Mouse (Mus musculus) Muller cell, postnatal 12 days (primary cell): ENCODE measurements at regions not wholly inside any gene's neighbourhood (a gene's known extent, or its start where the extent isn't known, plus 50 kb on each side); places are given as distances from the start of the nearest gene placed in this dataset.

ENCODE experiments used
- DNase-seq: peaks from one replicate; pipeline ENCODE4 v3.0.0-alpha.2; 2015; ENCODE audit errors: inconsistent ontology term

DNA sequence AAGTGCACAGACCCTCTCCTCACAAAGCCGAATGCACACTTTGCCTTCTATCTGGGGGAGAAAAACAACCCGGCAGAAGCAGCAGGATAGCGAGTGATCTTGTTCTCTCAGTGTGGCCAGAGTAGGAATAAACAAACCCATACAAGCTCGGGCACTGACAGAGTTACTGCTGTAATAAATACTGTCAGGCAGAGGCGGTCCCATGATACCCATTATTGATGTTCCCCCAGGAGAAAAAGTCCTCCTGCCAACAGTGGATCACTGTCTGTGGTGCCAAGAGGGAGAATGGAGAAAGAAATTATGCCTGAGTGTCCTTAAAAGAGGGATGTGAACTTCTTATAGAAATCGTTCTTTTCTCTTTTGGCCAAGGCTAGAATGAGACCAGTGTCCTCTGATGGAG is 200.2 kb downstream of the Adra2a start:
- no peak for DNase-seq

DNA sequence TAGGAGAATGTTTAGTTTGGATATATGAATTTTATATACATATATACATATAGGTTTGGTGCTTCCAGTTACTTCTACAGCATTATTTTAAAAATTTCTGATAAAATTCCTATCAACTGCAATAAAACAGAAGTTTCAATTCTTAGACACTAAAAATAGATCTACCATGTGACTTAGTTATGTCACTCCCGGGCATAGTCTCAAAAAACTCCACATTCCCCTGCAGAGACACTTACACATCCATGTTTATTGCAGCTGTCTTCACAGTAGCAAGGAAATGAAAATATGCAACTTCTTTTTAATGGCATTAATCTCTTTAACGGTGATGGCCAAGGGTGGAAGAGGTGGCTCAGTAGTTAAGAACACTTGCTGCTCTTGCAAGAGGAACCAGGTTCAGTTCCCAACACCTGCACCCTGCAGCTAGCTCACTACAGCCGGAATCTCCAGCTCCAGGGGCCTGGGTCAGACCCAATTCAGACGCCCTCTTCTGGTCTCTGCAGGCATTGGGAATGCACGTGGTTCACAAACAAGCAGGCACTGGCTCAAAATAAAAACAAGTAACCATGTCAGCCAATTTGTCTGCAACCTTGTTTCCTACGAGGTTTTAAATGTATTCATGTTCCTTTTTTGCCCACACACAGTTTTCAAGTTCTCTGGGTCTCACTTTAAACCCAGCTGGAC is 204.4 kb downstream of the Adra2a start:
- DNase-seq, result no peak

DNA sequence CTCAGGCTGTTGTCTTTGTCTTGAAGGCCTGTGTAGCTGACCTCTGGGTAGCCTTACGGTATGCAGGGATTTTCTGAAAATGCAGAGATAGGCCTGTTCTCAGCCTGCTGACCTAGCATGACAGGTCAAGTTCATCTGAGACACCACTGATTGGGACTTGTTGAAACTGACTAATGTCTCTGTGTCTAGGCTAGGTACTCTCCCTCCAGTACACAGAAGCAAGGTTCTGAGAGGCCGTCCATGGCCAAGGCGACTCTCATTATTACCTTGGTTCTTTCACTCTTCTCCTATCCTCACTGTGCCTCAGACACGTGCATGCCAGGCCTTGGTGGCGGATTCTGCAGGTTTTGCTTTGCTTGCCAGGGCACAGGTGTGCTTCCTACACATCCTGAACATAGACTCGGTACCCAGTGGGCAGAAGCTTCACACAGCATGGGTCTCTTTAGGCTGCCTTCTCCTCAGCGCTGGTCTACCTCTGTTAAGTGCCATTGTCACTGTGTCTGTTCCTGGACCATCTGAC is 208.3 kb downstream of the Adra2a start:
- no peak for DNase-seq

GRCm38 (mm10) chr19:54257889-54258288 is 213.9 kb downstream of the Adra2a start:
- no peak for DNase-seq

- DNase-seq, result peak; percentile 1
These were observed 215.2 kb downstream of the Adra2a start for GRCm38 (mm10) chr19:54259175-54259574.

- no peak for DNase-seq
These were observed 233.4 kb downstream of the Adra2a start for GRCm38 (mm10) chr19:54277368-54277767.

DNA sequence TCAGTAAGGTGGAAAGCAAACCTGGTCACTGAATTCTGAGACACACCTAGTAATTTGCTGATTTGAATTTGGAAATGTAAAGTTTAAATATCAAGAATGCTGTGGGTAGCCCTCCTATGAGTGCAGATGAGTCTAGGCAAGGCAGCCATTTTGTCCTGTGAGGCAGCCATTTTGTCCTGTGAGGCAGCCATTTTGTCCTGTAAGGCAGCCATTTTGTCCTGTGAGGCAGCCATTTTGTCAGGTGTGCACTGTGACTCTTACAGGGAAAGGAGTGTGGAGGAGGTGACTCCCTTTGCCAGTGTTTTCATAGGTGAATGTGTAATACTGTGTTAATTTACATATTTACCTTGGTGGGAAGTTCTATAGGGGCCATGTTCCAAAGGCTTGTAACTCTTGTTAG is 241.5 kb downstream of the Adra2a start:
- no peak for DNase-seq

DNA sequence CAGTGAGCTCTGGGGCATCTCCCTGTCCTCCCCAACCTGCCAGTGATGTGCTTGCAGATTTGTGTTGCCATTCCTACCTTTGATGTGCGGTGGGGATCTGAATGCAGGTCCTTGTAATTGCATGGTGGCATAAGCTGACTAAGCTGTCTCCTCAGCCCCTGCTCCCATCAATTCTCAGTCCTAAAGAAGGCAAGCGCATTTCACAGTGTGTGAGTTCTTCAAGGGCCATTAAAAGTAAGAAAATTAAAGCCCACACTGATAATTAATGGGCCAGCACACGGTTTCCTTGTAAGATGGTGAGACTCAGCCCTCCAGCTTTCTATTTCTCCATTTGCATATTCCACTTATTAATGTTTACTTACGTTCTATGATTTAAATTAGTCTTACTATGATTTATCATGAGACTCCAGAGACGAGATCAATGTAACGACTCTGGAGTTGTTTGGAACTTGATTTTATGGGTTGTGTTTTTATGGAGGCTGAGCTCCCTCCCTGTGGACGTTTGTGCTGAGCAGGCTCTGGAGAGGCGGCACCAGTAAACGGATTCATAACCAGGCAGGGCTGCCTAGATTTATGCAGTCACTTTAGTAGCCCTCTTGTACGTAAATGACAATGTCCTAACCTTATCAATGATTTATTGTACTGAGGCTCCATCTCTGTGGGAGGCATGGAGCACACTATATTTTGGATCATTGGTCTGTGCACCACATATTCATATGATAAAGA is 253.9 kb downstream of the Adra2a start:
- no peak for DNase-seq

GRCm38 (mm10) chr19:54311289-54311688 is 267.3 kb downstream of the Adra2a start:
- DNase-seq, result peak; percentile 72

- no peak for DNase-seq
These were observed 267.8 kb downstream of the Adra2a start for GRCm38 (mm10) chr19:54311723-54312122.

DNA sequence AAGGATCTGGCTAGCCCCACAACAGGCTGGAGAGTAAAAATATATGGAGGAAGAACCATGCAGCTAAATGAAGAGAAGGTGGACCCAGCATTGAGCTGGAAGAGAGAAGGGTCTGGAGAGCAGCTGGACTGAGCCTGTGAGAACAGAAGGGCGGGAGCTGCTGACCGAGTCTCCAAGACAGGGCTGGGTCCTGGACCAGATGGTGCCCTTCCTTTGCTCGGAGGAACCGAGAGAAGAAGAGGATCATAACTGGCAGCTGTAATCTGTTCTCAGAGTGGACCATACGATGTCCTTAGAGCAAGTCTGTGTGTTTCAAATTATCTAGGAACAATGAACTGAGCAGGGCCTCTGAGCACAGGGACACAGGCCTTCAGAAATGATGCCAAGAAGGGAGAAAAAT is 279.3 kb downstream of the Adra2a start:
- no peak for DNase-seq

DNA sequence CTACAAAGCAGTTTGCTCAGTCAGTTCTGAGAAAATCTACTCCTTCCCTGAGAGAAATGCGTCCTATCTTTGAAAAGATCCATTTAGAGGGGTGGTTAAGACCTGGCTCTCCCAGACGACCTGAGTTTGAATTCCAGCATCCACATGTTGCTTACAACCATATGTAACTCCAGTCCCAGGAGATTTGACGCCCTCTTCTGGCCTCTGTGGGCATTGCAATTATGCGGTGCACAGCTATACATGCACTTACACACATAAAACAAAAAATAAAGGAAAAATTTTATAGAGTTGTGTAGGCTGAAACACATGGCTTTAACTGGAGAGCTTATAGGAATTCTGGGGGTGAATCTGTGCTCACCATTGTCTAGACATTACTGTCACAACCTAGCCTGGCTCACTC is 281.0 kb downstream of the Adra2a start:
- no peak for DNase-seq

DNA sequence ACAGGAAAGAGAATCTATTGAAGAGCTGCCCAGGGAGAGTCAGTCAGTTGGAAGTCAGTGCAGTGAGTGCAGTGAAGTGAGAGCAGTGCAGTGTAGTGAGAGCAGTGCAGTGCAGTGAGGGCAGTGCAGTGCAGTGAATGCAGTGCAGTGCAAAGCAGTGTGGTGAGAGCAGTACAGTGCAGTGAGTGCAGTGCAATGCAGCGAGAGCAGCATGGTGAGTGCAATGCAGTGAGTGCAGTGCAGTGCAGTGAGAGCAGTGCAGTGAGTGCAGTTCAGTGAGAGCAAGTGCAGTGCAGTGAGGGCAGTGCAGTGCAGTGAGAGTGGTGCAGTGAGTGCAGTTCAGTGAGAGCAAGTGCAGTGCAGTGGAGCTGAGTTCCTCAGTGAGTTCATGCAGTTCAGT is 288.2 kb downstream of the Adra2a start:
- DNase-seq, result no peak

DNA sequence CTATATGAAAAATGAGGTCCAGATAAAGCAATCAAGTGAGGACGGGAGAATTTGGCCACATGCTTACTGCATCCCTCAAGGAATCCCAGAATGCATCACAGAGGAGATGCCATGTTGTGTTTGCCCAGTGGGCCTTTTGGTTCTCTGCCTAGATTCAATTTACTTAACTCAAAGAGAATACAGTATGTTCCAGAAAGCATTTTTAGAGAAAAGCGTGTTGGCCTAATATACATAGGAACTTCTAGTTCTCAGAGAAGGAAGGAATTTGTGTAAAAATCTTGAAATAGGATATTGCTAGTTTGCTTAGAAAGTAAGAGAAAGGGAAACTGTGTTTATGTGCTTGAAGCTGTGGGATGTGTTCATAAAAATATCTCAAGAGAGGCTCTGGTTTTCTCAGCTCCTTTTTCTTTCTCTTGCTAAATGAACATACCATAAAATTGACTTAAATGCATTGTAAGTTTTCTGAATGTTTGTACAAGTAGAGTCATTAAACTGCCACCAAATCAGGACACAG is 296.9 kb downstream of the Adra2a start:
- DNase-seq, result no peak

DNA sequence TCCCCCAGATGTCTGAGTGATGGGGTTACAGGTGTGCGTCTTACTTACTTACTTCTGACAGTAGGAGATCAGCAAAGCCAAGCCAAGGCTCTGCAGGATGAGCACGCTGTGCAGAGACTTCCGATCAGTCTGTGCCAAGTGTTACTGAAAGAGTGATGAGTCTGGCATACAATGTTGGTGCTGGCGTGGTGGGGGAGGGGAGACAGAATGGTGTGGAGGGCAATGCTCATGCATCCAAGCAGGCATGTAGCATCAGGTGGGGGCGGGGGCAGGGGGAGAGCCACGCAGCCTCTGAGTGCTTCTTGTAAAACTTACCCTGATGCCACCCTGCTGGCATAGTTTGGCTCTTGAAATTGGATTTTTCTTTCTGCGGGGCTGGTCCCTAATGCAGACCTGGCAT is 315.8 kb downstream of the Adra2a start:
- DNase-seq, result no peak

DNA sequence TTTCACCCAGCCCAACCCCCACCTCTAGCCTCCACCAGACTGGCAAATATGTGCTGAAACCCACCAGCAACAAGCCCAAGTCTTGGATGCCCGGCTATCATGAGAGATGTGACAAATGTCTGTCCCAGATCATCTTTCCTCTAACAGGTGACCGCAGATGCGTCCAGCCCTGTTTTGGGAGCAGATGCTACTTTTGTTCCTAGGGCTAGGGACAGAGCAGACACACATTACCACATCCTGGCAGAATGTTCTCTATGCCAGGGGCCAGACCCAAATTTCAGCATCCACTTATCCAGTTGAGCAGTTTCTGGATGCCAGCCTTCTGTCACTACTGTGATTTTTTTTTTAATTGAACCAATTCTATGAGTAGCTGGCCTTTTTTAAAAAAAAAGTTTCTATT is 316.7 kb downstream of the Adra2a start:
- DNase-seq, result no peak

- no peak for DNase-seq
These were observed 341.1 kb downstream of the Adra2a start for GRCm38 (mm10) chr19:54385101-54385500.

DNA sequence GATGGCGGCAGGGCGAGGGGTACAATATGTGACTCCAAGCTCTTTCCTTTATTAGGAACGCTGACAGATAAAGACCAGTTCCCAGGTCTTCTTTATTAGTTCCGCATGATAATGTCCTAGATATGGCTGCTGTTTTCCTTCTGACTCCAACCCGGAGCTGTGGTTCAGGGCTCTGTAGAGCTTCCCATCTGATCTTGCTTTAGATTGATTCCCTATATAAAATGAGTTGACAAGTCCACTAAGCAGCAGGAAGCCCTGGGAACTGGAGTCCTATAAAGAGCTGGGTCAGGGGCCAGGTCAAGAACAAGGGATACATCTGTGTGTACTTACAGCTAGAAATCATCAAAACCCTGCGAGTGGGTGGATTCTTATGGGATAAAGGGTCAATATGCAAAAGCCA is 347.5 kb downstream of the Adra2a start:
- no peak for DNase-seq

GRCm38 (mm10) chr19:54399651-54400050 is 355.7 kb downstream of the Adra2a start:
- no peak for DNase-seq

- DNase-seq, result no peak
These were observed 364.0 kb downstream of the Adra2a start for GRCm38 (mm10) chr19:54407904-54408303.

DNA sequence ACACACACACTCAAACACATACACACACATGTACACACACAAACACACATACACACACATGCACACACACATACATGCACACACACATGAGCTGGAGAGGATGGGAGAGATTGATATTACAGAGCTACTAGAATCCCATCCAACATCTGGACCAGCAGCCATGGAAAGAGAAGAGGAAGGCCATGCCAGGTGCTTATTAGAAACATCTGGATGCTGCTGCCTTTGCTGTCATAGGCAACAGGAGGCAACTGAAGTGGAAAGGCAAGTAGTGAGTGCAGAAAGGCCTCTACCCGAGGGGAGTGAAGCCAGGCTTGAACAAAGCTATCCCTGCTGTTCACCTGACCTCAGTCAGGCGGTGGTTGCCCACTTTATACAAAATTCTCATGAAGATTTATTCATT is 385.1 kb downstream of the Adra2a start:
- DNase-seq, result no peak

GRCm38 (mm10) chr19:54440713-54441112 is 396.8 kb downstream of the Adra2a start:
- no peak for DNase-seq
